Mouse (Mus musculus) intestine, embryonic 16.5 days (tissue): ENCODE results near the gene Ankrd2. TPM values are rescaled to one million over a fixed set of nuclear protein-coding genes. Genes with fewer than 3 reads are reported as not detected.

ENCODE experiments used
- ATAC-seq: fragments of 200-750 bp; cut with Nextera tagmentation; 2 replicates; pipeline ENCODE4 v1.8.0; 2017; ENCODE audit warnings: moderate TSS enrichment, moderate library complexity
- H3K27ac ChIP-seq: fragments of 300-500 bp; sonication (generic); 2 replicates; pipeline ENCODE4 v1.5.1; 2014; ENCODE audit warnings: mild to moderate bottlenecking, low read length
- H3K27me3 ChIP-seq: fragments of 300-500 bp; sonication (generic); replicated peaks from 2 replicates; pipeline ENCODE4 v1.6.1; 2014; ENCODE audit warnings: low read length, control low read depth, mixed read lengths; ENCODE audit not compliant: control insufficient read depth, insufficient read depth
- H3K36me3 ChIP-seq: fragments of 300-500 bp; sonication (generic); 2 replicates; pipeline ENCODE4 v1.6.1; 2014; ENCODE audit warnings: low read length, control low read depth; ENCODE audit not compliant: control insufficient read depth, insufficient read depth
- H3K4me1 ChIP-seq: fragments of 300-500 bp; sonication (generic); 2 replicates; pipeline ENCODE4 v1.6.1; 2014; ENCODE audit warnings: low read length, control low read depth, mixed read lengths; ENCODE audit not compliant: control insufficient read depth, insufficient read depth
- H3K4me2 ChIP-seq: fragments of 300-500 bp; sonication (generic); 2 replicates; pipeline ENCODE4 v1.6.1; 2014; ENCODE audit warnings: low read depth, low read length, control low read depth
- H3K4me3 ChIP-seq: fragments of 300-500 bp; sonication (generic); 2 replicates; pipeline ENCODE4 v1.5.1; 2014; ENCODE audit warnings: mild to moderate bottlenecking, low read length
- H3K9ac ChIP-seq: fragments of 300-500 bp; sonication (generic); 2 replicates; pipeline ENCODE4 v1.6.1; 2014; ENCODE audit warnings: low read depth, low read length
- H3K9me3 ChIP-seq: fragments of 300-500 bp; sonication (generic); 2 replicates; pipeline ENCODE4 v1.6.1; 2016; ENCODE audit warnings: low read length, control low read depth; ENCODE audit not compliant: control insufficient read depth
- WGBS: fragments of 180-500 bp; shearing (Covaris S2); extraction: QIAGEN DNeasy Blood & Tissue Kit; methylation state at CpG from one replicate; pipeline ENCODE4 v1.1.7; 2014; 5-methylcytosine and 5-hydroxymethylcytosine counted together
- polyA plus RNA-seq: library from polyadenylated mRNA; unstranded; fragments of >200 nt; fragmentation: Nextera tagmentation; extraction: Ambion mirVana; gene quantifications from 2 replicates; pipeline ENCODE4 v1.2.1, GENCODE M21; 2015

Gene Ankrd2
- polyA plus RNA-seq, 1 experiment from 2014 or later, result 0.16 TPM

GRCm38 (mm10) chr19:42022542-42022848, 13.3 kb upstream of the Ankrd2 start:
- Histone ChIP-seq H3K27me3 (no peaks in the 10 kb centered on the region), H3K4me3 (no peak overlapping the region), H3K4me1 (no peaks in the 10 kb centered on the region; the same call in 1 of the 2 replicates), H3K4me2 (no peak overlapping the region), H3K9ac (no peak overlapping the region), H3K9me3 (no peaks in the 10 kb centered on the region), H3K27ac (no peak overlapping the region), H3K36me3 (no peaks in the 10 kb centered on the region)
- 79% methylated on average over 2 of the region's 2 CpGs for WGBS
- no peak for ATAC-seq

DNA sequence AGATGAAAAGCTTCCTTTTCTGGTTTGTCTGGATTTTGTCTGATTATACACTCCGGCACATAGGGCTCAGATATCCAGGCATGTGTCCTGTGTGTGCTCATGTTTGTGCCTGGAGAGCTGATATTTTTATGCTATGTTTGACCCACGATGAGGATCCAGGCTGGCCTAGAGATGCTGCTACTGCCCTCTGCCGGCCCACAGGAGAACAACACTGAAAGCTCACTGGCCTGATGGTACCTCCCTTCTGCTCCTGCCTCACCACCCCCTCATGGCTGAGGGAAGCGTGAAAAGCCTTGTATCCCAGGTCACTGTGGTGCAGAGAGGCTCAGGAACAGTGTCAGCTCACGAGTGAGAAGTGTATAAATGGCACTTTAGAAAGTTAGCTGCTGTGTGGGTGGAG, 9.6 kb upstream of the Ankrd2 start:
- no peak overlapping the region for H3K4me3 ChIP-seq
- no peak overlapping the region for H3K9ac ChIP-seq
- no peak overlapping the region for H3K4me2 ChIP-seq
- H3K27ac ChIP-seq, result no peak overlapping the region
- H3K36me3 ChIP-seq, result no peaks in the 10 kb centered on the region
- 5% methylated on average over 5 of the region's 5 CpGs for WGBS
- no peaks in the 10 kb centered on the region for H3K27me3 ChIP-seq
- H3K4me1 ChIP-seq, result no peaks in the 10 kb centered on the region
- ATAC-seq, result peak; percentile 74
- no peaks in the 10 kb centered on the region for H3K9me3 ChIP-seq

DNA sequence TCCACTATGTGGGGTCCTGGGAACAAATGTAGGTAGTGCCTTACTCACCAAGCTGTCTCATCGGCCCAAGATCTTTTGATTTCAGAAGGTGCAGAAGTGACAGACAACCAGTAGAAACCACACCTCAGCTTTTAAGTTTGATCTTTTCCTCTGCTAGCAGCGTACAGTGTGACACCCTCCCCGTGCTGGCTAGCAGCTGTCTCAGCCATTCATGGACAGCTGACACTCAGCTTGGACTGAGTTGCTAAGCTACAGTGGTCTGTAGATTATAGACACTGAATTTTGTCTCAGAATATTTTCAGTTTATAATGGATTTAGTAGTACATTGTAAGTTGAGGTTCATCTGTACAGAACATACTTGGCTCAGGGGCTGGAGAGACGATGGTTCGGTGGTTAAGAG, 4.7 kb upstream of the Ankrd2 start:
- Histone ChIP-seq H3K4me2 (no peak overlapping the region), H3K9me3 (no peaks in the 10 kb centered on the region), H3K36me3 (no peaks in the 10 kb centered on the region), H3K9ac (no peak overlapping the region), H3K27ac (no peak overlapping the region), H3K27me3 (no peaks in the 10 kb centered on the region), H3K4me3 (no peak overlapping the region), H3K4me1 (peaks cover 6% of the 10 kb centered on the region; the same call in 1 of the 2 replicates)
- no peak for ATAC-seq
- 80% methylated on average over 5 of the region's 5 CpGs for WGBS

DNA sequence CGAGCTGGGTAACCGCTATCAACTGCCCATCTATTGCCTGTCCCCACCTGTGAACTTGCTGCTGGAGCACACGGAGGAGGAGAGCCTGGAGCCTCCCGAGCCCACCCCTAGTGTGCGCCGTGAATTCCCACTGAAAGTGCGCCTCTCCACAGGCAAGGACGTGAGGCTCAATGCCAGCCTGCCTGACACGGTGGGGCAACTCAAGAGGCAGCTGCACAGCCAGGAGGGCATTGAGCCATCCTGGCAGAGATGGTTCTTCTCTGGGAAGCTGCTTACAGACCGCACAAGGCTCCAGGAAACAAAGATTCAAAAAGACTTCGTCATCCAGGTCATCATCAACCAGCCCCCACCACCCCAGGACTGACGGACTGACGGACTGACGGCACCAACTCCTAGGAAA, 2.2 kb upstream of the Ankrd2 start:
- Histone ChIP-seq H3K4me1 (peaks cover 6% of the 10 kb centered on the region; the same call in 1 of the 2 replicates), H3K4me3 (no peak overlapping the region), H3K9ac (no peak overlapping the region), H3K9me3 (no peaks in the 10 kb centered on the region), H3K27me3 (no peaks in the 10 kb centered on the region), H3K36me3 (no peaks in the 10 kb centered on the region), H3K4me2 (no peak overlapping the region), H3K27ac (no peak overlapping the region)
- 85% methylated on average over 14 of the region's 14 CpGs for WGBS
- ATAC-seq, result no peak

- H3K9ac ChIP-seq, result peak overlapping the region; percentile 16; the same call in 1 of the 2 replicates
- no peak for ATAC-seq
- H3K4me2 ChIP-seq, result no peak overlapping the region
- 69% methylated on average over 9 of the region's 9 CpGs for WGBS
- no peaks in the 10 kb centered on the region for H3K27me3 ChIP-seq
- H3K4me3 ChIP-seq, result no peak overlapping the region
- H3K9me3 ChIP-seq, result no peaks in the 10 kb centered on the region
- no peak overlapping the region for H3K27ac ChIP-seq
- H3K36me3 ChIP-seq, result no peaks in the 10 kb centered on the region
- peaks cover 6% of the 10 kb centered on the region; the same call in 1 of the 2 replicates for H3K4me1 ChIP-seq
These were observed 1.5 kb upstream of the Ankrd2 start for GRCm38 (mm10) chr19:42034146-42034775.

- peaks cover 6% of the 10 kb centered on the region; the same call in 1 of the 2 replicates for H3K4me1 ChIP-seq
- H3K4me3 ChIP-seq, result no peak overlapping the region
- peak; percentile 19 for ATAC-seq
- no peak overlapping the region for H3K9ac ChIP-seq
- H3K27ac ChIP-seq, result no peak overlapping the region
- no peaks in the 10 kb centered on the region for H3K9me3 ChIP-seq
- 51% methylated on average over 11 of the region's 11 CpGs for WGBS
- no peaks in the 10 kb centered on the region for H3K36me3 ChIP-seq
- no peaks in the 10 kb centered on the region for H3K27me3 ChIP-seq
- H3K4me2 ChIP-seq, result no peak overlapping the region
These were observed 832 bp upstream of the Ankrd2 start for GRCm38 (mm10) chr19:42034881-42035455.

DNA sequence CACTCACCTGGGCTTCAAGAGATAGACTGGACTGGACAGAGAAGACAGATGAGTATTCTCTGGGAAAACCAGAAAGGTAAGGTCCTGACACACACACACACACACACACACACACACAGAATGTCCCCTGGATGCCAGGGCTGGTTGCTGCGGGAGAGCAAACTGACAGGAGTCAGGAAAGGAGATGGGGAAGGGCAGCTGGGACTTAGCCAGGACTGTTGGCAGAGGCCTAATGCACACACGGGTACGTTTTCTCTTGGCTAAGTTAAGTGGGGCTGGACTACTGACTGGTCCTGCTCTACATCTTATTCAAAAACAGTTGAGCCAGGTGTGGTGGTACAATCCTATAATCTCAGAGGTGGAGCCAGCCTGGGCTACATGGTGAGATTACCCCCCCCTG, 557 bp downstream of the Ankrd2 start:
- Histone ChIP-seq H3K27ac (no peak overlapping the region), H3K4me2 (no peak overlapping the region)
- ATAC-seq, result no peak

GRCm38 (mm10) chr19:42037167-42037702, 1.4 kb downstream of the Ankrd2 start:
- no peak overlapping the region for H3K27ac ChIP-seq
- no peak overlapping the region for H3K9ac ChIP-seq
- H3K27me3 ChIP-seq, result no peaks in the 10 kb centered on the region
- no peak overlapping the region for H3K4me2 ChIP-seq
- no peaks in the 10 kb centered on the region for H3K9me3 ChIP-seq
- H3K36me3 ChIP-seq, result no peaks in the 10 kb centered on the region
- 65% methylated on average over 11 of the region's 11 CpGs for WGBS
- no peak for ATAC-seq
- H3K4me1 ChIP-seq, result peaks cover 6% of the 10 kb centered on the region; the same call in 1 of the 2 replicates
- H3K4me3 ChIP-seq, result no peak overlapping the region

More for the DNA sequence above, 557 bp downstream of the Ankrd2 start:
- Histone ChIP-seq H3K27me3 (no peaks in the 10 kb centered on the region), H3K4me1 (peaks cover 6% of the 10 kb centered on the region; the same call in 1 of the 2 replicates), H3K4me3 (no peak overlapping the region), H3K9ac (no peak overlapping the region), H3K9me3 (no peaks in the 10 kb centered on the region), H3K36me3 (no peaks in the 10 kb centered on the region)
- WGBS, result 78% methylated on average over 3 of the region's 3 CpGs

DNA sequence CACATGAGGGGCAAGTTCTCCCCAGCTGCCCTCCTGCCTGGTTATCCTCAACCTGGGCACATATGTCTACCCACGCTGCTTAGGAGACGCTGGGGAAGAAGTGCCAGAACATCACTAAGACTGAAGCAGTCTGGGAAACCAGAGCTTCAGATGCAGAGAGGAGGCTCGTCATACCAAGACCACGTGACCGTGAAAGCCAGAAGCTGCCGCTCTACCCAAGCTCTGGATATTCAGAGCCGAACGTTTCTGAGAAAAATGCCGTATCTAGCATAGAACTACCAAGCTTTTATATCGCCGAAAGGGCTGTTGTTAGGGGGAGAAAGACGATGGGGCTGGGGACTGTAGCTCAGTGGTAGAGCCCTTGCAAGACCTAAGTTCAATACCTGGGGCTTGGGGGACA, 2.5 kb downstream of the Ankrd2 start:
- no peak overlapping the region for H3K4me3 ChIP-seq
- no peak overlapping the region for H3K4me2 ChIP-seq
- no peak for ATAC-seq
- 89% methylated on average over 12 of the region's 12 CpGs for WGBS
- H3K4me1 ChIP-seq, result peaks cover 6% of the 10 kb centered on the region; the same call in 1 of the 2 replicates
- H3K9ac ChIP-seq, result no peak overlapping the region
- no peaks in the 10 kb centered on the region for H3K36me3 ChIP-seq
- H3K9me3 ChIP-seq, result no peaks in the 10 kb centered on the region
- H3K27ac ChIP-seq, result no peak overlapping the region
- no peaks in the 10 kb centered on the region for H3K27me3 ChIP-seq
